ENCODE assay signal across 15 mouse cellular contexts in genomic region chr5:144370986-144371385, GRCm38 (mm10). TPM values are rescaled to one million over a fixed set of nuclear protein-coding genes. Genes with fewer than 3 reads are reported as not detected.
A peak's percentile ranks its signal among the peaks of the same experiment; 100 is the strongest.
DNase-seq lines count a peak whose midpoint lies in the region; ATAC-seq and TF ChIP-seq lines count a peak whose summit lies in the region.
"Had no signal": no experiment of that assay in that cellular context is flagged by ENCODE, and none has a peak within 500 bp of the region (broad histone marks: within the 10 kb centered on the region; RNA-seq: fewer than 3 reads in every experiment).

No protein-coding gene starts in this region.

- no peak overlapping the region for H3K4me3 ChIP-seq in midbrain, embryonic 10.5 days
- no peak overlapping the region for H3K4me3 ChIP-seq in midbrain, postnatal 0 days (ENCODE audit: low read depth, low read length)
- no peak overlapping the region for H3K4me3 ChIP-seq in limb, embryonic 14.5 days (replicated peaks; ENCODE audit: low read length)
- no peak overlapping the region for H3K4me3 ChIP-seq in neural tube, embryonic 11.5 days (ENCODE audit: low read depth, low read length)
- H3K4me3 ChIP-seq: midbrain, embryonic 15.5 days; stomach, embryonic 15.5 days had no signal

- TF ChIP-seq CTCF in midbrain, postnatal 0 days (IDR thresholded peaks at IDR 0.05), result no peak

- DNase-seq in midbrain, embryonic 10.5 days (ENCODE audit: low spot score), result peak; percentile 46
- no peak for DNase-seq in midbrain, postnatal 0 days (ENCODE audit: low spot score)
- DNase-seq in embryo, embryonic 11.5 days (ENCODE audit: low read depth, low spot score), result peak; percentile 14
- no peak for DNase-seq in limb, embryonic 14.5 days (ENCODE audit: low spot score)
- peak; percentile 21 for DNase-seq in neural tube, embryonic 11.5 days (ENCODE audit: low spot score)
- no peak for DNase-seq in cerebellum, postnatal 36 days
- DNase-seq in retina, embryonic 14.5 days (ENCODE audit: low spot score), result no peak
- no peak for DNase-seq in cerebellum, adult 18-20 months
- DNase-seq: cerebellum, adult 9-11 months; gastrocnemius, postnatal 14 days; kidney, postnatal 4 days; right cerebral cortex, postnatal 4 days had no signal

- H3K27me3 ChIP-seq in midbrain, embryonic 10.5 days (ENCODE audit: low read depth, poor library complexity, severe bottlenecking), result no peaks in the 10 kb centered on the region
- H3K27me3 ChIP-seq in midbrain, postnatal 0 days (ENCODE audit: insufficient read depth, low read length), result no peaks in the 10 kb centered on the region
- H3K27me3 ChIP-seq in limb, embryonic 14.5 days (ENCODE audit: control insufficient read depth, insufficient read depth, low read length), result no peaks in the 10 kb centered on the region
- H3K27me3 ChIP-seq in neural tube, embryonic 11.5 days (ENCODE audit: control insufficient read depth, insufficient read depth, low read length), result no peaks in the 10 kb centered on the region
- H3K27me3 ChIP-seq: midbrain, embryonic 15.5 days; stomach, embryonic 15.5 days had no signal

- peaks cover 13% of the 10 kb centered on the region for H3K4me1 ChIP-seq in midbrain, embryonic 10.5 days
- H3K4me1 ChIP-seq in midbrain, postnatal 0 days (ENCODE audit: insufficient read depth, low read length), result no peaks in the 10 kb centered on the region
- no peaks in the 10 kb centered on the region for H3K4me1 ChIP-seq in limb, embryonic 14.5 days (ENCODE audit: control insufficient read depth, insufficient read depth, low read length)
- no peaks in the 10 kb centered on the region for H3K4me1 ChIP-seq in neural tube, embryonic 11.5 days (ENCODE audit: control insufficient read depth, insufficient read depth, low read length)
- H3K4me1 ChIP-seq: midbrain, embryonic 15.5 days; stomach, embryonic 15.5 days had no signal

- no peak for TF ChIP-seq POLR2A in limb, embryonic 14.5 days (IDR thresholded peaks at IDR 0.05; ENCODE audit: borderline replicate concordance, extremely low read depth, insufficient read depth, insufficient read length)

- peak overlapping the region; percentile 43 for H3K27ac ChIP-seq in midbrain, embryonic 10.5 days (replicated peaks)
- H3K27ac ChIP-seq in midbrain, postnatal 0 days (ENCODE audit: low read depth, low read length), result no peak overlapping the region
- H3K27ac ChIP-seq in limb, embryonic 14.5 days (replicated peaks; ENCODE audit: low read depth, low read length), result no peak overlapping the region
- H3K27ac ChIP-seq in neural tube, embryonic 11.5 days (ENCODE audit: low read depth, low read length), result no peak overlapping the region
- H3K27ac ChIP-seq: midbrain, embryonic 15.5 days; stomach, embryonic 15.5 days had no signal

- 5% methylated on average over 6 of the region's 6 CpGs for WGBS in midbrain, embryonic 10.5 days
- 5% methylated on average over 6 of the region's 6 CpGs for WGBS in midbrain, postnatal 0 days
- WGBS in limb, embryonic 14.5 days, result 5% methylated on average over 6 of the region's 6 CpGs
- WGBS in neural tube, embryonic 11.5 days, result 3% methylated on average over 6 of the region's 6 CpGs

- H3K9ac ChIP-seq in midbrain, postnatal 0 days (replicated peaks; ENCODE audit: low read length, poor library complexity, severe bottlenecking), result no peak overlapping the region
- H3K9ac ChIP-seq in limb, embryonic 14.5 days (ENCODE audit: low read depth, low read length, severe bottlenecking), result no peak overlapping the region
- no peak overlapping the region for H3K9ac ChIP-seq in neural tube, embryonic 11.5 days (ENCODE audit: low read length)
- H3K9ac ChIP-seq: midbrain, embryonic 15.5 days; stomach, embryonic 15.5 days had no signal

- H3K36me3 ChIP-seq in midbrain, embryonic 10.5 days, result no peaks in the 10 kb centered on the region
- no peaks in the 10 kb centered on the region for H3K36me3 ChIP-seq in midbrain, postnatal 0 days (ENCODE audit: insufficient read depth, low read length)
- no peaks in the 10 kb centered on the region for H3K36me3 ChIP-seq in limb, embryonic 14.5 days (ENCODE audit: control insufficient read depth, insufficient read depth, low read length)
- H3K36me3 ChIP-seq in neural tube, embryonic 11.5 days (ENCODE audit: control insufficient read depth, insufficient read depth, low read length), result no peaks in the 10 kb centered on the region
- H3K36me3 ChIP-seq: midbrain, embryonic 15.5 days; stomach, embryonic 15.5 days had no signal

- H3K4me2 ChIP-seq in midbrain, postnatal 0 days (ENCODE audit: low read depth, low read length, poor library complexity, severe bottlenecking), result no peak overlapping the region
- no peak overlapping the region for H3K4me2 ChIP-seq in limb, embryonic 14.5 days (replicated peaks; ENCODE audit: low read depth, low read length, severe bottlenecking)
- no peak overlapping the region for H3K4me2 ChIP-seq in neural tube, embryonic 11.5 days (ENCODE audit: low read depth)
- H3K4me2 ChIP-seq: midbrain, embryonic 15.5 days; stomach, embryonic 15.5 days had no signal

- no peaks in the 10 kb centered on the region for H3K9me3 ChIP-seq in midbrain, embryonic 10.5 days (replicated peaks)
- no peaks in the 10 kb centered on the region for H3K9me3 ChIP-seq in midbrain, postnatal 0 days (ENCODE audit: low read length)
- no peaks in the 10 kb centered on the region for H3K9me3 ChIP-seq in limb, embryonic 14.5 days (ENCODE audit: control insufficient read depth, low read length)
- no peaks in the 10 kb centered on the region for H3K9me3 ChIP-seq in neural tube, embryonic 11.5 days (ENCODE audit: control insufficient read depth, low read length)
- H3K9me3 ChIP-seq: midbrain, embryonic 15.5 days; stomach, embryonic 15.5 days had no signal

- ATAC-seq in midbrain, postnatal 0 days (ENCODE audit: low FRiP score), result no peak
- peak; percentile 55; the same call in 1 of the 2 replicates for ATAC-seq in limb, embryonic 14.5 days (ENCODE audit: low FRiP score, low read depth)
- ATAC-seq in neural tube, embryonic 11.5 days (ENCODE audit: insufficient read depth, low FRiP score, low TSS enrichment), result no peak
- ATAC-seq: lung, postnatal 0 days; midbrain, embryonic 15.5 days had no signal

RNA-seq across cellular contexts. Expression of gene Baiap2l1, which starts 13.1 kb away (rescaled TPM):
- polyA plus RNA-seq in midbrain, embryonic 10.5 days (2016; fragmentation: Nextera tagmentation; extraction: Ambion mirVana), result 2.8 and 3.9 TPM in 2 replicates
- total RNA-seq in midbrain, postnatal 0 days (2014; rRNA removed), result 0.14 and 0.44 TPM in 2 replicates
- polyA plus RNA-seq in midbrain, postnatal 0 days (2015; fragmentation: Nextera tagmentation; extraction: Ambion mirVana), result 0.66 and 0.80 TPM in 2 replicates
- polyA plus RNA-seq in limb, embryonic 14.5 days (2012; rRNA removed), result 6.9 and 7.4 TPM in 2 replicates
- polyA plus RNA-seq in limb, embryonic 14.5 days (2014; fragmentation: Nextera tagmentation; extraction: Ambion mirVana), result 9.2 and 9.6 TPM in 2 replicates
- polyA plus RNA-seq in neural tube, embryonic 11.5 days (2014; fragmentation: Nextera tagmentation; extraction: Ambion mirVana), result 2.3 and 2.9 TPM in 2 replicates

Comparison
In these comparisons a context has a peak if more than half of its experiments do, and no peak if none do; other contexts are left out.
1. DNase-seq: peak in midbrain, embryonic 10.5 days (single experiment), embryo, embryonic 11.5 days (single experiment) and neural tube, embryonic 11.5 days (single experiment); none in midbrain, postnatal 0 days (single experiment), limb, embryonic 14.5 days (single experiment), cerebellum, postnatal 36 days (0 of 2), retina, embryonic 14.5 days (single experiment) and cerebellum, adult 18-20 months (0 of 2).